Mouse (Mus musculus) olfactory bulb, adult 2 months (tissue): ENCODE results near the gene A430005L14Rik.

Experiments used
- CTCF ChIP-seq: fragments of 200-500 bp; IDR thresholded peaks from 2 replicates; pipeline ENCODE4 v1.5.1; 2012; ENCODE audit warnings: low read depth, mild to moderate bottlenecking, low read length, moderate library complexity; ENCODE audit not compliant: insufficient read depth
- POLR2A ChIP-seq: fragments of 200-500 bp; IDR thresholded peaks from 2 replicates; pipeline ENCODE4 v1.6.1; 2012; ENCODE audit warnings: mild to moderate bottlenecking, low read depth, low read length, moderate library complexity; ENCODE audit not compliant: insufficient read depth

DNA sequence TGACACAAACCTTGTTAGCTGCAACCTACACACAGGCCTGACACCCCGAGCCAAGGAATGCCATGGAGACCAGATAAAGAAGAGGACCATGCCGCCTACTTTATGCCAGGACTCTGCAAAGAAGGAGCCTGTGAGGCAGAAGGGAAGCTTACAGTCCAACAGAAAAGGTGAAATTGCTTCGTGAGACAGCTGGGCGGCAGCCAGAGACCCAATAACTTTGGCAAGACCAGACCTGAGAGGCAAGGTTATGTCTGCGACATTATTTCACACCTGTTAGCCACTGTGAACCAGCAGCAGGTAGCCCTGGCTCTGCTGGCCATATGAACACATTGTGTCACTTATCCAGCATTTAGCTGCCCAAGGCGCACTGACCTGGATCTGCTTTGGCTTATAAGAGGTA, 11.3 kb upstream of the A430005L14Rik start:
- TF ChIP-seq POLR2A = no peak
- no peak for TF ChIP-seq CTCF
